Mouse (Mus musculus): Measurements from ENCODE around the gene Ddx1. TPM values are rescaled to one million over a fixed set of nuclear protein-coding genes. Genes with fewer than 3 reads are reported as not detected.

Gene Ddx1
- 102 and 118 TPM in 2 replicates for polyA plus RNA-seq (2015; fragmentation: Nextera tagmentation; extraction: Ambion mirVana)

DNA sequence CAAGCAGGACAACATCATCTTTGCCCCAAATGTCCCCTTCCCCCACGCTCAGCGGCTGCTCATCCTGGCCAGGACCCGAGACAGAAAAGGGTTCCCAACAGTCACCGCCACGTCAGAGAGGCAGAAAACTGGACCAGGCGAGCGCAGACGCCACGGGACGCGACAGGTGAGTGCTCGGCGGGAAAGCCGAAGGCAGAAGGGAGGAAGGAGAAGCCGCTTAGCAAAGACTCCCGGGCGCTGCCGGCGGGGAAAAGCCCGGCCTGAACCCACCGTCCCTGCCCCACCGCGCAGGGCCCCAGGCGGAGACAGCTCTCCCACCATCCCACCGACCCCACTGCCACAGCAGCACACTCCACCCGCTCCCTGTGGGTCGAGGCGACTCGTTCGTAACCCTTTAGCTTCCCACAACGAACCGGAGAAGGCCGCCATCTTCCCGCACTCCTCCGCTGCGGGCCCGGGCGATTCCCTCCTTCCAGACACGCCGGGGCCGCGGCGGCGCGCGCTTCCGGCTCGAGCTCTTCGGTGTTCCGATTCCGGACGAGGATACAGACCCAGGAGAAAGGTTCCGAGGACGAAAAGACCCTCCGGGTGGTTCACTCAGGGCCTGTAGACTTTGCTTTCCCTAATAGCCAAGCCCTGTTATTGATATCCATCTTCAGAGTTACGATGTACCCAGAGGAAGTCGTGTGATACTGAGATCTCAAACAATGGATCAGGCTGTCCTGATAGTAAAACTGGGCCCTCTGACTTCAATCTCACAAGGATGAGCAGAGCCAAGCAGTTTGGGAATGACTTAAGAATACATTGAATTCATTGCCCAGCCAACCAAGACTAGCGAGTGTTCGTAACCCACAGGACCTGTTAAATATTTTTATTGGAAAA, at the start of gene Ddx1:
Gene Ddx1 (minus strand): TSS at position 523 of the 882 bp plus-strand sequence.
- Histone ChIP-seq H3K36me3 (ENCODE audit: insufficient read depth, low read length) (no peaks in the 10 kb centered on the region), H3K9me3 (replicated peaks; ENCODE audit: low read length) (no peaks in the 10 kb centered on the region), H3K4me2 (ENCODE audit: low read length) (peak within 1 kb of the TSS; percentile 66), H3K27me3 (ENCODE audit: insufficient read depth, low read length) (no peaks in the 10 kb centered on the region), H3K9ac (ENCODE audit: low read depth, low read length) (peak within 1 kb of the TSS; percentile 96), H3K4me1 (replicated peaks; ENCODE audit: insufficient read depth, low read length) (0 out of 2 replicates have a peak, but pooled peaks cover 3% of the 10 kb centered on the region), H3K4me3 (replicated peaks; ENCODE audit: low read depth, low read length) (peak within 1 kb of the TSS; percentile 92), H3K27ac (peak within 1 kb of the TSS; percentile 88)
- ATAC-seq (replicated peaks; ENCODE audit: low FRiP score, low read depth) = peak; percentile 95
- no peak for TF ChIP-seq CTCF (IDR thresholded peaks at IDR 0.05; ENCODE audit: low read depth)
- DNase-seq (ENCODE audit: low spot score) = peak; percentile 83
- WGBS = 3% methylated on average over 50 of the region's 59 CpGs

DNA sequence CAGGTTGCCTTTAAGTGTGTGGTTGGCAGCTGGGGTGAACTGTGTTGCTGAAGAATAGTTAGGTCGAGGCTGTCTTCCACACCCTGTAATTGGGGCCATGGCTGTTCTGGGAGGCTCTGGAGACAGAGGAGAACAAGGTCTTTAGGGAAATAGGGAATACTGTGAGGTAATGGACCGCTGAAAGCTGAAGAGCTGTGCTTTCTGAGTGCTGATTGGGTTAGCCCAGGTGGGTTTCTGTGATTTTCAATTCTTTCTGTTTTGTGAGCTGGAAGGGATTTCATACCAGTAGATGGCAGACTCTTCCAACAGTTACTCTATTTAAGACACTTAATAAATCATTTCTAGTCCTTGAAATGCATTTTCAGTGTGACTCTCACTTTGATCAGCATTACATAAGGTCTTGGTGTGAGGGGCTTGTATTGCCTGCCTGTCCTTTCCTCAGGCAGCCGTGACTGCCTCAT, 44.4 kb upstream of the Ddx1 start:
- H3K4me1 ChIP-seq (replicated peaks; ENCODE audit: insufficient read depth, low read length) = no peaks in the 10 kb centered on the region
- ATAC-seq (replicated peaks; ENCODE audit: low FRiP score, low read depth) (0 out of 2 replicates have a peak, but pooled peaks have one; percentile 13), DNase-seq (ENCODE audit: low spot score) (peak; percentile 73)
- peak; percentile 62 for TF ChIP-seq CTCF (IDR thresholded peaks at IDR 0.05; ENCODE audit: low read depth)
- no peaks in the 10 kb centered on the region for H3K9me3 ChIP-seq (replicated peaks; ENCODE audit: low read length)
- H3K4me2 ChIP-seq (ENCODE audit: low read length) = no peak overlapping the region
- WGBS = 33% methylated on average over 3 of the region's 3 CpGs
- H3K9ac ChIP-seq (ENCODE audit: low read depth, low read length) = no peak overlapping the region
- no peak overlapping the region for H3K4me3 ChIP-seq (replicated peaks; ENCODE audit: low read depth, low read length)
- no peak overlapping the region for H3K27ac ChIP-seq
- no peaks in the 10 kb centered on the region for H3K27me3 ChIP-seq (ENCODE audit: insufficient read depth, low read length)
- no peaks in the 10 kb centered on the region for H3K36me3 ChIP-seq (ENCODE audit: insufficient read depth, low read length)

DNA sequence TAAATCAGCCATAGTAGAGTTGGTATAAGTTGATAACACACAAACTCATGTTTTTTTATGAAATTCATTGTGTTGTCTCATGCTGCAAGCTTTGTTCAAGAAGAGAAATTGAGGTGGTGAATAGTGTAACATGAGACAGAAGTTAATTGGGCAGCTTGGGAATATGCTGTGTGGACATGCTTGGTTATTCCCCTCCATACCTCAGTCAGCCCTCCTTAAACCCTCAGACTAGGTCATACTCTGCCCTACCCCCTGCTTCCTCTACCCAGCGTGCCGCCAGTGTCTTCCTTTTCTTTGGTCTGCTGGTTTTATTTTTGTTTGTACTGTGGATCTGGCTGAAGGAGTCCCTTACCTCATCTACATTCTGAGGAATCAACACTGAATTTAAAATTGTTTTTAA, 42.4 kb upstream of the Ddx1 start:
- no peak overlapping the region for H3K4me2 ChIP-seq (ENCODE audit: low read length)
- H3K9ac ChIP-seq (ENCODE audit: low read depth, low read length) = no peak overlapping the region
- no peak for DNase-seq (ENCODE audit: low spot score)
- TF ChIP-seq CTCF (IDR thresholded peaks at IDR 0.05; ENCODE audit: low read depth) = no peak
- ATAC-seq (replicated peaks; ENCODE audit: low FRiP score, low read depth) = no peak
- 69% methylated on average over 2 of the region's 2 CpGs for WGBS
- H3K4me3 ChIP-seq (replicated peaks; ENCODE audit: low read depth, low read length) = no peak overlapping the region
- H3K27me3 ChIP-seq (ENCODE audit: insufficient read depth, low read length) = no peaks in the 10 kb centered on the region
- no peak overlapping the region for H3K27ac ChIP-seq
- no peaks in the 10 kb centered on the region for H3K4me1 ChIP-seq (replicated peaks; ENCODE audit: insufficient read depth, low read length)
- H3K36me3 ChIP-seq (ENCODE audit: insufficient read depth, low read length) = no peaks in the 10 kb centered on the region
- H3K9me3 ChIP-seq (replicated peaks; ENCODE audit: low read length) = no peaks in the 10 kb centered on the region

DNA sequence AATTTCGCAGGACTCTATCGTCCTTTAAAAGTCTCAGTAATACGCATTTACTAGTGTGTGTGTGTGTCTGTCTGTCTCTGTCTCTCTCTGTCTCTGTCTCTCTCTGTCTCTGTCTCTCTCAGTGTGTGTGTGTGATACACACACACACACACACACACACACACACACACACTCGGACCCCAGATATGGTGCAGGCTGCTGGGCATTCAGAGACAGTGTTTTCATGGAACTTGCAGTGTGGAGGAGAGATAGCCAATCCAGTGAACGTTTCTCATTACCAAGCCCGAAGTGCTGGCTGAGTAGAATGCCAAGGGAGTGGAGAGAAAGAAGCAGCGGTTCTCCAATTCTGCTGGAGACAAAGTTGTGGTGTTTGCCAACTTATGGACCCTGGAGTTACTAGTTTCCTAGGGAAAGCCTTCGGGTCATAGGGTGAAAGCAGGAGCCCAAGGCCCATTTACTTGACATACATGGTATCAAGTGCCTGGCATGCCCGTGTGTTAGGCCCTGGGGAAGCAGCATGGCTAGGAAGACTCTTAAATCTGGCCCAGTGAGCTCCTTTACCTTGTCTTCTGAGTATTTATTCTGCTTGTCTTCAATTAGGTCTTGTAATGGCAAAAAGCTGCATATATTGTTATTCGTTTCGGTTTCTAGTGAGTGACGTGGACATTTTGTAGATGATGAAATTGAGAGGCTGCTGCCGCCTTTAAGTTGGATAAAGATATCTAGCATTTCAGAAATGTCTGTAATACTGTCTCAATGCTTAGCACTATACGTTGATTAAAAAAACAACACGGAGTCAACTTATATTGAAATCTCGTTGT, 20.8 kb upstream of the Ddx1 start:
- H3K9me3 ChIP-seq (replicated peaks; ENCODE audit: low read length) = no peaks in the 10 kb centered on the region
- DNase-seq (ENCODE audit: low spot score) (peak; percentile 8), ATAC-seq (replicated peaks; ENCODE audit: low FRiP score, low read depth) (no peak)
- H3K36me3 ChIP-seq (ENCODE audit: insufficient read depth, low read length) = 0 out of 2 replicates have a peak, but pooled peaks cover 4% of the 10 kb centered on the region
- peaks cover 6% of the 10 kb centered on the region; the same call in 1 of the 2 replicates for H3K4me1 ChIP-seq (replicated peaks; ENCODE audit: insufficient read depth, low read length)
- peak overlapping the region; percentile 78 for H3K4me2 ChIP-seq (ENCODE audit: low read length)
- no peak overlapping the region for H3K27ac ChIP-seq
- no peak for TF ChIP-seq CTCF (IDR thresholded peaks at IDR 0.05; ENCODE audit: low read depth)
- H3K4me3 ChIP-seq (replicated peaks; ENCODE audit: low read depth, low read length) = peak overlapping the region; percentile 85
- H3K27me3 ChIP-seq (ENCODE audit: insufficient read depth, low read length) = no peaks in the 10 kb centered on the region
- H3K9ac ChIP-seq (ENCODE audit: low read depth, low read length) = peak overlapping the region; percentile 77
- 49% methylated on average over 16 of the region's 16 CpGs for WGBS

DNA sequence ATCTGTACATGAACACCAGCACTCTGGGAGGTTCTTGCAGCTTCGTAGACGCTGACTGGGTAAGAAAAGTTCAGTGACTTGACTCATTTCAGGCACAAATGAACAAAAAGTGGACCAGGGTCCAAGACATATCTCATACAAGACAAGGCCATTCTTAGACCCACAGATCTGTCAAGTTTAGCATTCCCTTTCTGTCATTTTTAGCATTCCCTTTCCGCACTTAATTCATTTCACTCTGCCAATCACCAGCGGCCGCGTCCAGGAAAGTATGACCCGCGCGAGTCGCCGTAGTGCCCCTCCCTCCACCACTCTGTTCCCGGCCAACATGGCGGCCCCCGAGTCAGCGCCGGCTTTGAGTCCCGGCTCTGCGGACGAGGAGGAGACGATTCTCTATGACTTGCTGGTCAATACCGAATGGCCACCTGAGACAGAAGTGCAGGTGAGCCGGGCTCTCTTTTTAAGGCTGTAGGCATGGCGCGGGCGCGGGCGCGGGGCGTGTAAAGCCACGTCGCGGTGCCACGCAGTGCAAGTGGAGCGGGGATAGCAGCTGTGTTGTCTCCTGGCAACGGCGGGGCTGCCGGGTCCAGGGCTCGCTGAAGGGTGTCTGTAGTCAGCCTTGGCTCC, 19.9 kb upstream of the Ddx1 start, which contains the start of gene Nbas:
Gene Nbas (plus strand): TSS at position 308 of the 624 bp plus-strand sequence.
- 3% methylated on average over 38 of the region's 38 CpGs for WGBS

More for the DNA sequence above, 19.9 kb upstream of the Ddx1 start, which contains the start of gene Nbas:
- H3K4me1 ChIP-seq (replicated peaks; ENCODE audit: insufficient read depth, low read length) = peaks cover 6% of the 10 kb centered on the region; the same call in 1 of the 2 replicates
- peak within 1 kb of the TSS; percentile 77 for H3K9ac ChIP-seq (ENCODE audit: low read depth, low read length)
- H3K9me3 ChIP-seq (replicated peaks; ENCODE audit: low read length) = no peaks in the 10 kb centered on the region
- ATAC-seq (replicated peaks; ENCODE audit: low FRiP score, low read depth) (peak; percentile 89), DNase-seq (ENCODE audit: low spot score) (peak; percentile 84)
- H3K27ac ChIP-seq = no peak within 1 kb of the TSS
- H3K27me3 ChIP-seq (ENCODE audit: insufficient read depth, low read length) = no peaks in the 10 kb centered on the region
- peak within 1 kb of the TSS; percentile 78 for H3K4me2 ChIP-seq (ENCODE audit: low read length)
- H3K36me3 ChIP-seq (ENCODE audit: insufficient read depth, low read length) = 0 out of 2 replicates have a peak, but pooled peaks cover 4% of the 10 kb centered on the region
- TF ChIP-seq CTCF (IDR thresholded peaks at IDR 0.05; ENCODE audit: low read depth) = no peak
- H3K4me3 ChIP-seq (replicated peaks; ENCODE audit: low read depth, low read length) = peak within 1 kb of the TSS; percentile 85

Data from kidney, postnatal 0 days (tissue).